Mouse (Mus musculus) cerebellum, postnatal 14 days (tissue): ENCODE data around the gene Syce3.
"Not testable (repeated sequence)": the region's sequence is repeated elsewhere in the genome, so short reads cannot be mapped to it uniquely, and the experiment has no call there.

Experiments used
- DNase-seq, 2 experiments: peaks; one replicate each; pipeline ENCODE4 v3.0.0; 2021; ENCODE audit warnings: mixed read lengths in 2 of 2

The Syce3 gene

DNA sequence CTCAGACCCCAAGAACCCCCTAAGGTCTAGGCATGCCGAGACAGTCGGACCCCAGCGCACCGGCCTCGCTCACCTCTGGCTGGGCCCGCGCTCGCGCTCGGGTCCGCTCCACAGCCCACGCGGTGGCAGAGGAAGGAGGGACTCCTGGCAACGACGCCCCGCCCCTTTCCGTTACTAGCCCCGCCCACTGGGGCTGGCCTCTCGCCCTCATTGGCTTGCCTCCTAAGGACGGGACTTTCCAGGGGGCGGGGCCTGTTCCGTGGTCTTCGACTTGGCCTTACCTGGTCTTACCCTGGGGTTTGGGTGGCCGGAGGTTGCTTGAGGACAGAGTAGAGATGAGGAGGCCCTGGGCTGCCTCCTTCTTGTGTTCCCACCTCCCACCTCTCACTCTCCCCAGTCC is at the start of gene Syce3:
Syce3 (minus strand) TSS at position 386 of the 400 bp plus-strand sequence.
- DNase-seq: no peak

DNA sequence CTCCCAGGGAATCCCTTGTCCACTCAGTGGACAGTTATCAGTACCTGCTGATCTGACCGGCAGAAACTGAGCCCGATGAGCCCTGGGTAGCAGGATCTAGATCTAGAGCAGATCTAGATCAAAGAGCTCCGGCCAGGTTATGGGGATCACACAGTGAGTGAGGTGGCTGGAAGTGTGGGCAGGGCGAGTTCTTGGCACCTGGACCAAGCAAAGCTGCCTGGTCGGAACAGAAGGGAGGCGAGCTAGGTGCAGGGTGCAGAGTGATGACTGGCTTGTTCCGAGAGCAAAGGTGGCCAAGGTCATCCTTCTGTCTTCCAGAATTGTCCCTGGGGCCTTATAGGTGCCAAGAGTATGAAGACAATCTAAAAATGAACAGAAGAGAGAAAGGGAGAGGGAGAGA is 49.5 kb upstream of the Syce3 start:
- DNase-seq: no peak

DNA sequence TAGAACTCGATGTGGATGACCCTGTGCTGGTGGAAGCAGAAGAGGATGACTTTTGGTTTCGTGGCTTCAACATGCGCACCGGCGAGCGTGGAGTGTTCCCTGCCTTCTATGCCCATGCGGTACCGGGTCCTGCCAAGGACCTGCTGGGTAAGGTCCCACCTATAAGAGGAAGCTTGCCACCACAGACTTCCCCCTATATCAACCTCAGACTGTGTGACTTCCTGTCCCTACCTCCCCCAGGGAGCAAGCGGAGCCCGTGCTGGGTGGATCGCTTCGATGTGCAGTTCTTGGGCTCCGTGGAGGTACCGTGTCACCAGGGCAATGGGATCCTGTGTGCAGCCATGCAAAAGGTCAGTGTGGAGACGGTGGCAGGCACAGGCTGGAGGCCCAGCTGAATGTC is 48.6 kb upstream of the Syce3 start:
- DNase-seq: no peak

DNA sequence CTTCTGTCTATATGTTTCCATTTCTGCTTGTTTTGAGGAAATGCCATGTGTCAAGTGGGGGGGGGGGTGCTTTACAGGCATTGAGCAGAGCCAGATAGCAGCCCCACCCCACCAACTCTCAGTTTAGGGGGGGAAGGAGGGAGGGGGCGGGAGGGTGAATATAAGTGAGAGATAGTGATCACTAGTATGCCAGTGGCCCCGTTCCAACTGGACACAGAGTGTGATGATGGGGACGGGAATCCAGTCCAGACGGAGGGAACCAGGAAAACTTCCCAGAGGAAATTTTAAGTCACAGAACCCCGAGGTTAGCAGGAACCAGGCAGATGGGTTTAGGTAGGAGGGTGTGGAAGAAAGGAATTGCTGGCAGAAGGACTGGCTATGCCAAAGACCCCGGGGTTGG is 45.3 kb upstream of the Syce3 start:
- no peak for DNase-seq

DNA sequence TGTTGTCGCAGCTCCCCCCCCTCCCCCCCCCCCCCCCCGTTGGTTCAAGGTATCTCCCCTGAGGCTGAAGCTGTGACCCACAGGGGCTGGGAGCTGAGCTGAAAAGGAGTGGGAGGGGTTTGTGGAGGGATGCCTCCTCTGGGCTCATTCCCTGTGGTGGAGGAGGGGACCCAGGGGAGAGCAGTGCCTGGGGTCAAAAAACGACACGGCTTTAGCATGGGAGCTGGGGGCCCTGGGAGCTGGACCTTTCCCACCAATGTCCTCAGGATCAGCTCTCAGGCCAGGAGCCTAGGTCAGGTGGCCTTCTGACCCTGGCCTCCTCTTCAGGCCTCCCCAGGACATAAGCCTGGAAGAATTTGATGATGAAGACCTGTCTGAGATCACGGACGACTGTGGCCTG is 44.6 kb upstream of the Syce3 start:
- DNase-seq: no peak

DNA sequence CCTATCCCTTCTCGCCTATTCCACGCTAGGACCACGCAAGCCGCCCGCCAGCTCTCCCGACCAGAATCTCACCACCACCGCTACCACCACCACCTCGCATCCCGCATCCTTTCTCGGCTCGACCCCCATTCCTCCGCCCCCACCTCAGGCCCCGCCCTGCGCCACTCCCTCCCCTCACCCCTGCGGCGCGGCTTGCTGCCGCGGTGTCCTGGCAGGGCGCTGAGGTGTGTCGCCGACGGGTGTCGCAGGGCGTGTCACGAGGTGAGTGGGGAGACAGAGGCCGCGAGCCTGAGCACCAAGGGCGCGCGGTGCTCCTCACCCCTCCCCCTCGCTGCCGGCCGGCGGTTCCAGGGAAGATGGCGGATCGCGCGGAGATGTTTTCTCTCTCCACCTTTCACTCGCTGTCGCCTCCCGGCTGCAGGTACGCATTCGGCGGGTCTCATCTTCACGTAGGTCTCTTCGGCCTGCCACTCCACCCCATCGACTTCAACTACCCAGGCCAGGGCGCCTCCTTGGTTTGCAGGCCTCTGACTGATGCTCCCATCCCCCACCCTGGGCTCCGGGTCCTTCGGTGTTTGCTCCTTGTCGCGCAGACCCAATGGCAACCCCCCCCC is 43.7 kb upstream of the Syce3 start, which contains the start of gene Mapk8ip2:
Mapk8ip2 (plus strand) TSS at position 49 of the 614 bp plus-strand sequence.
- peak; percentile 88 for DNase-seq

DNA sequence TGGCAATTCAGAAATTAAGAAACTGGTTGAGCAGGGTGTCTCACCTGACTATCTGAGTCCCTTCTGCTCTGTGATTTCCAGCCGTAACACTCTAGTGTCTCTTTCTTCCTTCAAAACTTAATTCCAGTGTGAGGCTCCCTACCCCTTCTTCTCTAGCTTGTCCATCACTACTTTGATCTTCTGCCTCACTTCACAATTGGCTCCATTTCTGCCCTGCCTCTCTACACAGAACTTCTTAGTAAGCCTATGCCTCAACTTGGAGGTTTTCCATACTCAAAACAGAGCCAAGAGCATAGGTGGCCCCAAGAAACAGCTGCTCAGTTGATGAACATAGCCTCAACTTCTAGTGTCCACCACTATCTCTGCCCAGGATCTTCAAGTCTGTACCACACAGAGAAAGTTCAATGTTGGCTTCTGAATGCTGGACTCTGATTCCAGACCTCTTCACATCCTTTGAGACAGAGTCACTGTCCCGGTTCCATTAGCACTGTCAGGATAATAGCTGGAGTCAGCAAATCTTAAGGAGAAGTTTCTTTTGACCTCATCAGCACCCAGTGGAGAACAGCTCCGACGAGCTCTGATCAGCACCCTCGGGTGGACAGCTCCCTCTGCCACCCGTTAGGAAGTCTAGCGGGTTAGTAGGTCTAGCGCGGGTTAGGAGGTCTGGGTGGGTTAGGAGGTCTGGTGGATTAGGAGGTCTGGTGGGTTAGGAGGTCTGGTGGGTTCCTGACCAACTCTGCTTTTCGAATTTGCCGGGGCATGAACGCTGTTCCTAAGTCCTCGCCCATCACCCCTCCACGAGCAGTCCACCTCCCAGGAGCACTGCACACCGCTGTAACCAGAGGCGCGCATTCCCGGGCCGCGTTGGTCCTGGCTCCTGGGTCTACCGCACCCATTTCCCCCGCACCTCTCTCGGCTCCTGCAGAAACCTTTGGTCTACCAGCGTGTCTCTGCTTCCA is 42.9 kb upstream of the Syce3 start:
- DNase-seq: no peak

DNA sequence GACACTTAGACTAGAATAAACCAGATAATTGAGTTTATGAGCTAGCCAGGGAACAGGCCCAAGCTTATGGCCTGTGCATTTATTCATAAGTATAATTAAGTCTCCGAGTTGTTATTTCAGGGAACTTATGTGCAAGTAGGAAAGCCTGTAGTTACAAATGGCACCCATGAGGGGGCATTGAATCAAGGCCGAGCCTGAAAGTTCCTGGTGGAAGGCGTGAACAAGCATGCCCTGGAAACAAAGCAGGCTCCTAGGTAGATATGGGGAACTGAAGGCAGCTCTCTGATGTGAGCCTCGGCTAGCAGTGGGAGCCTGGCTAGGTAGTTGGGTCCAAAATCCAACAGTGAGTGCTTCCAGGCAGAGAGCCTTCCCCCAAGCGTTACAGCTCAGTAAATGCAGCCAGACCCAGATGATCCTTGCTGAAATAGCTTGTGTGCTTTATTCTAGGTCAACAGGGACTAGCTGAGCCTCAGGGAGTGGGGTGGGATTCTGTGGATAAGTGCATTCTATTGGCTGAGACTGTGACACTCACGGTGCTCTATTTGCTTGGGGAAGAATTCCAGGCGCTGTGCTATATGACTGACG is 32.3 kb upstream of the Syce3 start:
- DNase-seq: peak in 1 of 2 experiments; percentile 53

DNA sequence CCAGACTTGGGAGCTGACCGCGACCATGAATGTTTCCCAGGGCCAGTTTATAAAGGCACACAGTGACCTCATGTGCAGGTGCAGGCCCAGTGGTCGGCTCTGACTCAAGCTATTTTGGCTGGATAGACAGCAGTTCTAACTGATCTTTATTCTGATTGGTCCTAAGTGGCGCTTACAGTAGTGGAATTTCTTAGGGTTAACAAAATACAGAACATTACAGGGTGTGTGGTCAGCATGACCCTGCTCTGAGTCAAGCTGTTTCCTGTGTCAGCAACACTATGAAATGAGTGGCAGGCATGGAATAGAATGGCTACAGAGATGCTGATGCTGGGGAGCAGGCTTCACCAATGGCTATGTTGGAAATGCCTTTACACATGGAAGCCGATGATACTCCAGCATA is 25.6 kb upstream of the Syce3 start:
- no peak for DNase-seq

DNA sequence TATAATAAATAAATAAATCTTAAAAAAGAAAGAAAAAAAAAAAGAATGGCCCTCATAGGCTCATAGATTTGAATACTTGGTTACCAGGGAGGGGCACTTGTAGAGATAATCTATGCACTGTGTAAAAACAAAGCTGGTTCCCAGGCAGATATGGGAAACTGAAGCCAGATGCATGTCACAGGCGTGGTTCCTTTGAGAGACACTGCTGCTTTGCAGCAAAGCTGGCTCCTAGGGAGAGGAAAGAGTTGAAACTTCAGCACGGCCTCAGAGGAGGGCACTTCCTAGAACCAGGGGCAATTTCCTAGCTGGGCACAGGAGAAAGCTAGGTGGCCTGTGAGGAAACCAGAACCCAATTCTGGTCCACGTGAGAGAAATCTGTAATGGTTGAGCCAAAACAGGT is 23.8 kb upstream of the Syce3 start:
- no peak for DNase-seq

DNA sequence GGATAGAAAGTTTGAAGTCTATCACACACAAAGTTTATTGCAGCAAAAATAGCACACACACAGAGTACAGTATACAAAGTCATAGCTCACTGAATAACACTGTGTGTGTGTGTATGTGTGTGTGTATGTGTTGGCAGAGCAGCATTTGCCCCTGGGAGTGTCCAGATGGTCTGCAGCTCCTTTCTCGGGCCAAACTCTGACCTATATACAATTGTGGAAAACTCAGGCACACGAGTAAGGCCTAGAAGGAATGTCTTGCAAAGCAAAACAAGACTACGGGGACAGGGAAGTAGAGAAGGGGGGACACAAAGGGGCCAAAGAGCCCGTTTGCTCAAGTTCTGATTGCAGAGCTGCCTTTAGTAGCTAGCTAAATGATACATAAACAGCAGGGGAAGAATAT is 22.6 kb upstream of the Syce3 start:
- peak; percentile 61 to 70 for DNase-seq

DNA sequence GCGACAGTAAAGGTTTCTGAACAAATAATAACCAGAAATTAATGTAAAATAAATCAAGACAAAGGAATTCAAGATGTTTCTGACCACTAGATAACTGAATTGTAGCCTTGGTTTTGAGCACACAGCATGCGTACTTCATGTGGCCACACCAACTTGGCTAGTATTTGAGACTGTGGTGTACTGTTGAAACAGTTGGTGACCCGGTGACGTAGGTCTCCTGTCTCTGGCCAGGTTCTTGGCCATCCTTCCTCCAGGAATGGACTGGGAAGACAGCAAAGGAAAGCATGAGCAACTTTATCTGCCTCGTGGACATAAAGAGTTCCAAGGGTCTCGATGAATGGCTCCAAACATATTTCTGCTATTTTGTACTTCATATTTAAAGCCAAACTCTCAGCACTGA is 21.5 kb upstream of the Syce3 start:
- no peak for DNase-seq

DNA sequence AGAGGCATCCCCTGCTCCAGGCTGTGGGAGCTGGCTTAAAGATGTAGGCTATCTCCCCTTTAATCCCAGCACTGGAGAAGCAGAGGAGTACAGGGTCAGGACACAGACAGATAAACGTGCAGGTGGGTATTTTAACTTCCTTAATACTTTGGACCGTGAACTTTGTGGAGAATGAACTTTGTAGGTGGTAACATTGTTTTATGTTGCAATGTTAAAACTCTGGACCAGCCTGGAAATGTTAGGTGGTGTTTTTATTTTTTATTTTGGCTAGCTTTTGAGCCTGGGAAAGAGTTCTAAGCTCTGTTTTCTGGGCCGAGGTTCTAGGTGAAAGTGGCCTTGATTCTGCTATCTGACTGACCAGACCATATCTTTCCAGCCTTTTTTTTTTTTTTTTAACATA is 21.0 kb upstream of the Syce3 start:
- no peak for DNase-seq

DNA sequence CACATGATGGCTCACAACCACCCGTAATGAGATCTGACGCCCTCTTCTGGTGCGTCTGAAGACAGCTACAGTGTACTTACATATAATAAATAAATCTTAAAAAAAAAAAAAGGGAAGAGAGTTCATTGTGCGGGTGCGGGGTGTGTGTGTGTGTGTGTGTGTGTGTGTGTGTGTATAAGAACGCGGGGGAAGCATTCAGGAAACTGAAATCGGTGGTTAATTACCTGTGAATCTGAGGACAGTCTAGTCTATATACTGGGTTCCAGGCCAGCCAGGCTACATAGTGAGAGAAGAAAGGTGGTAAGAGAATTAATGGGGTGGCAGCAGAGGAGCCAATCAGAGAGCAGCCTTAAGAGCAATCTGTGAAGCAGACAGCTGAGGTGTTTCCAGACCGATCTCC is 20.5 kb upstream of the Syce3 start:
- not testable (repeated sequence) for DNase-seq

DNA sequence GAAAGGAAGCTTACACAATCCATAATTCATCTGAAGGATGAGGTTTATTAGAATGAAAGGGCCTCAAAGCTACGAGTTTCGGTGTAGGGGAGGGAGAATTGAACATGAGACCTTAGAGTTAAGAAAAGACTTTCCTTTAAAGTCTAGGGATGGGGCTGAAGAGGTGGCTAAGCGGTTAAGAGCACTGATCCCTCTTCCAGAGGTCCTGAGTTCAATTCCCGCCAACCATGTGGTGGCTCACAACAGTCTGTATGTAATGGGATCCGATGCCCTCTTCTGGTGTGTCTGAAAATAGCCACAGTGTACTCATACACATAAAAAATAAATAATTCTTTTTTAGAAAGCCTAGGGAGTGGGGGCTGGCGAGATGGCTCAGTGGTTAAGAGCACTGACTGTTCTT is 20.0 kb upstream of the Syce3 start:
- peak in 1 of 2 experiments; percentile 60 for DNase-seq

DNA sequence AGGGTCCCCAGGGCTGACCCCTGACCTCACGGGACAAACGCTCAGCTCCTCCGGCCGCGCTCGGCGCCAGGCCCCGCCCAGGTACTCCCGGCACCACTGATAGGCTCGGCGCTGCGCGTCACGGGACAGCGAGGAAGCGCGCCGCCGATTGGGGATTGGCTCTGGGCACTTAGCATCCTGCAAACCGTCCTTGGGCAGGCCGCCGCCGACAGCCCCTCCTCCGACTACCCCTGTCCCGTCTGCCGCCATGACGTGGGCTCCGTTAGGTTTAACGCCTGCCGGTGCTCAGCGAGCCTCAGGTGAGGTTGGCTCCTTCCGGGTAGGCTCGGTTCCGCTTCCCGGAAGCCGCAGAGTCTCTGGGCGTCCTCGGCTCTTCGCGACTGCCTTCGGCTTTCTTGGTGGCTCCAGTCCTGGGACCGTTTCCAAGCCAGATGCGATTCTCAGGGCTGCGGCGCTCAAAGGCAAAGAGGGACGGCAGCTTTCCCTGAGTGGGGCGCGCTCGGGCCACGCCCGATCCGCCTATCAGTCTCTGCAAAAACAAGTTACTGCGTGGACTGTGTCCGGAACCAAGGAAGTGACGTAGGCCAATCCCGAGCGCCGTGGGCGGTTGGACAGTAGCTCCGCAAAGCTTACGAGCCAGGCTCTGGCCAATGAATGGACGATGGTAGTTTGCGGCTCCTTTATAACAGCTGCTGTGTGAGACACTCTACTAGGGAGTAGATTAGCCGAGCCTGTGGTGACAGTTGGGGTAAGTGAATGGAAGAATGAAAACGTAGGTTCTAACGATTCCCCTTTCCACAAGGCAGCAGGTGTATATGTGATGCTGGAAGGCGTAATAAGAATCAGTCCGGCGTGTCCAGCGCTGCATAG is 19.3 kb upstream of the Syce3 start, which contains the start of the genes C730034F03Rik, Gm44502 and Chkb:
C730034F03Rik (plus strand) TSS at position 238 of the 870 bp plus-strand sequence.
Gm44502 (minus strand) TSS at position 345 of the 870 bp plus-strand sequence.
Chkb (minus strand) TSS at position 557 of the 870 bp plus-strand sequence.
- DNase-seq: peak; percentile 93 to 95

DNA sequence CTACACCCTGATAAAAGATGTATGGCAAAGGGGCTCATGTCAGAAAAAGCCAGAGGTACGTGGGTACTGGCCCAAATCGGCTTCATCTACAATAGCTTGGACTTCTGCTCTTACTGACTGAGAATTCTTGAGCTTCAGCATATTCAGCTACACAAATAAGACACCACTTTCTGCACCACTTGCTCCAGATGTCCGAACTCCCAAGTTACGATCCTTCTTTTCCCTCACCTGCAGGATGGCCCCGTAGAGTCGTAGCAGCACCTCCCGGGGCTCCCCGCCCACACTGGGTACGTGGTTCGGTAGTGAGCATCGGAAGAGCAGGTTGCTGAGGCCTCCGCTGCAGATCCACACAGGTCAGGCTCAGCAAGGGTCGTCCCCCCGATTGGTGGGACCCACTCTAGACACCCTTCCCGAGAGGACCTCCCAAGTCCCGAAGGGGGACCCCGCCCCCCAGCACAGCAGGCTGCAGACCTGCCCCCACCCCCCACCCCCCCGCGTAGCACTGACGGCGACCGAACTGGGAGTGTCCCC is 18.6 kb upstream of the Syce3 start:
- no peak for DNase-seq

DNA sequence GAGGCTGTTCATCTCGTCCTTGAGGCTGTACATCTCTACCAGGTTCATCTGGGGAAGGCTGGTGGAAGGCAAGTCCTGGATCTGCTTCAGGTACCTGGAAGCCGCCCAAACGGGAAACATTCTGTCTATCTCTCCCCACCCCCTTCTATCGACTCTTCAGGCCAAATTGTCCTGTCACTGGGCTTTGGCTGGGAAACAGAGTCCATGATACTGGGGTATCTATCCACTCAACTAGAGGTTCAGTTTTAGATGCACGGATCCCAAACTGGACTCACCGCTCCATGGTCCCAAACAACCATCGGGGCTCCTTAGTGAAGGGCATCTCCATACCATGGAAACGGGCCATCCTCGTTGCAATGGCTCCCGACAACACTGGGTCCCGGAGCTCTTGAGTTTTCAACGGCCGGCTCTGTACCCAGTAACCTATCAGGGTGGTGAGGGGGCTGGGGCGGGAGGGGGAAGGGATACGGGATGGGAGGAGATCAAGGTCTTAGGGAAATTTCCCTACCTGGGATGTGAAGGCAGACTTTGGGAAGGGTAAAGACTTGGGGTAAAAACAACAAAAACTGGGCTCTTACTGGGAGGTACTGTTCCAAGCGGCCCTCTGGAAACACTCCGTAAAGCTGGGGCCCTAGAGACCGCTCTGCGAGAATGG is 18.0 kb upstream of the Syce3 start:
- DNase-seq: peak in 1 of 2 experiments; percentile 40

DNA sequence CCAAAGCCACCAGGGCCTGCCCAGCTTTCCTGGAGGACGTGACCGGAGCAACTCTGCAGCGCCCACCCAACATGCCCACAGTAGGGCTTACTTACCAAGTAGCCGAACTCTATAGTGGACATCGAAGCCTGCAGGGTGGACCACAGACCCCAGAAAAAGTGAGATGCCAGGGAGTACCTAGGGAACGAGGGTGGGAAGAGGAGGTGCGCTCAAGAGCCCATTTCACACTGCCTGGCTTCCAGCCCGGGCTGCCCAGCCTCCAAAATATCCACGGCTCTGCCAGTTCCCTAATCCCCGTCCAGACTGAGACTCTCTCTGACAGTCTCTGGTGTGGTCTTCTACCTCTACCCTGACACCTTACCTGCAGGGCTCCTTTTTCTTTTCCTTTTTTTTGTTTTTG is 16.4 kb upstream of the Syce3 start:
- no peak for DNase-seq

DNA sequence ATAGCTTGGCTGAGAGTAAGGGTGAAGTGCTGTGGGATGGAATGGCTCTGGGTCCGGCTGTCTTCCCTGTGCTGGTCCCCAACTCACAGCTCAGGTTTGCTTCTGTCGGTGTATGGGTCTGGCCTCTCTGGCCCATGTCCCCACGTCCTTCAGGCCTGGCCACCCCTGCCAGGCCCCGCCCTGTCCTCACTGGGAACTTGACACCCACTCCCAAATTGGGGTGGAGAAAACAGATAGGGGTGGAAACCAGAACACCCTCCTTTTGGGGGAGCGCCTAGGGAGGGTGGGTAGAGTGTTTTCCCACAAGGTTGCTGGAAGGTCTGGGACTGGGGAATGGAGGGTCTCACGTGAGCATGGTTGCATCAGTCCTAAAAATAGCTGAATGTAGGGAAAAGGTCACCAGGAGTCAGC is 15.4 kb upstream of the Syce3 start, which contains the start of gene Cpt1b:
Cpt1b (minus strand) TSS at position 153 of the 411 bp plus-strand sequence.
- no peak for DNase-seq

DNA sequence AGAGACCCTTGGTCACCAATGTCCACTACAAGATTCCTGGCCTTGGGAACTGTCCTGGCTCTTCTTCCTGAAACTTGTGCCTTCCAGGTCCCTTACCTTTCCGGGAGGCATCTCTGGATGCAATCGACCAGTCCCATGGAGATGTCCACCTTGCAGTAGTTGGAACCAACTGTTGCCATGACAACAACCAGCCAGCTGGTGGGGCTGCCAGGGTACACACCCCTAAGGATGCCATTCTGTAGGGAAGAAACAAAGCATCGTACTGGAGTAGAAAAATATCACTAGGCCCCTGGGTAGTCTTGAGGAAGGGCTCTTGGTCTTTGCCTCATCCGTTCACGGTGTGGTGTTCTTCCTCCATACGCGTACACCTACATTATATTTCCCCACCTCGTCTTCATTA is 14.3 kb upstream of the Syce3 start:
- no peak for DNase-seq
